Mouse (Mus musculus): Measurements from ENCODE around the gene Col4a1. TPM values are rescaled to one million over a fixed set of nuclear protein-coding genes. Genes with fewer than 3 reads are reported as not detected.

Col4a1 gene
- polyA plus RNA-seq, 1 experiment from 2014 or later, result 176 TPM

GRCm38 (mm10) chr8:11274415-11274814 is 38.2 kb downstream of the Col4a1 start:
- 81% methylated on average over 7 of the region's 7 CpGs for WGBS
- H3K9me3 ChIP-seq, result no peaks in the 10 kb centered on the region
- H3K27me3 ChIP-seq, result no peaks in the 10 kb centered on the region
- no peak overlapping the region for H3K4me3 ChIP-seq
- H3K36me3 ChIP-seq, result no peaks in the 10 kb centered on the region
- H3K27ac ChIP-seq (replicated peaks), result no peak overlapping the region
- ATAC-seq (ENCODE audit: low FRiP score, low read depth), result no peak
- no peak overlapping the region for H3K4me2 ChIP-seq (replicated peaks)
- H3K9ac ChIP-seq (replicated peaks), result no peak overlapping the region
- peaks cover 15% of the 10 kb centered on the region for H3K4me1 ChIP-seq

- Histone ChIP-seq H3K4me2 (replicated peaks) (no peak overlapping the region), H3K9me3 (no peaks in the 10 kb centered on the region), H3K4me1 (0 out of 2 replicates have a peak, but pooled peaks cover 8% of the 10 kb centered on the region), H3K4me3 (no peak overlapping the region), H3K27ac (replicated peaks) (no peak overlapping the region), H3K36me3 (no peaks in the 10 kb centered on the region), H3K9ac (replicated peaks) (no peak overlapping the region), H3K27me3 (no peaks in the 10 kb centered on the region)
- 90% methylated on average over 15 of the region's 15 CpGs for WGBS
- ATAC-seq (ENCODE audit: low FRiP score, low read depth), result no peak
Measured at GRCm38 (mm10) chr8:11273506-11274158, 39.0 kb downstream of the Col4a1 start.

GRCm38 (mm10) chr8:11272205-11272604 is 40.4 kb downstream of the Col4a1 start:
- no peak overlapping the region for H3K27ac ChIP-seq (replicated peaks)
- H3K4me2 ChIP-seq (replicated peaks), result no peak overlapping the region
- no peaks in the 10 kb centered on the region for H3K27me3 ChIP-seq
- 87% methylated on average over 6 of the region's 6 CpGs for WGBS
- no peak for ATAC-seq (ENCODE audit: low FRiP score, low read depth)
- no peaks in the 10 kb centered on the region for H3K4me1 ChIP-seq
- H3K36me3 ChIP-seq, result no peaks in the 10 kb centered on the region
- H3K9me3 ChIP-seq, result no peaks in the 10 kb centered on the region
- H3K9ac ChIP-seq (replicated peaks), result no peak overlapping the region
- H3K4me3 ChIP-seq, result no peak overlapping the region

GRCm38 (mm10) chr8:11270826-11271225 is 41.8 kb downstream of the Col4a1 start:
- 82% methylated on average over 6 of the region's 6 CpGs for WGBS
- Histone ChIP-seq H3K4me1 (no peaks in the 10 kb centered on the region), H3K9ac (replicated peaks) (no peak overlapping the region), H3K4me3 (no peak overlapping the region), H3K27ac (replicated peaks) (no peak overlapping the region), H3K4me2 (replicated peaks) (no peak overlapping the region), H3K36me3 (no peaks in the 10 kb centered on the region), H3K27me3 (no peaks in the 10 kb centered on the region), H3K9me3 (no peaks in the 10 kb centered on the region)
- ATAC-seq (ENCODE audit: low FRiP score, low read depth), result no peak

GRCm38 (mm10) chr8:11268753-11269152 is 43.9 kb downstream of the Col4a1 start:
- Histone ChIP-seq H3K9me3 (no peaks in the 10 kb centered on the region), H3K27me3 (no peaks in the 10 kb centered on the region), H3K9ac (replicated peaks) (no peak overlapping the region), H3K4me3 (no peak overlapping the region), H3K27ac (replicated peaks) (no peak overlapping the region), H3K4me1 (no peaks in the 10 kb centered on the region), H3K4me2 (replicated peaks) (no peak overlapping the region), H3K36me3 (no peaks in the 10 kb centered on the region)
- 88% methylated on average over 6 of the region's 6 CpGs for WGBS
- no peak for ATAC-seq (ENCODE audit: low FRiP score, low read depth)

- H3K4me3 ChIP-seq, result no peak overlapping the region
- H3K9me3 ChIP-seq, result no peaks in the 10 kb centered on the region
- no peaks in the 10 kb centered on the region for H3K4me1 ChIP-seq
- H3K27me3 ChIP-seq, result no peaks in the 10 kb centered on the region
- no peak for ATAC-seq (ENCODE audit: low FRiP score, low read depth)
- no peak overlapping the region for H3K27ac ChIP-seq (replicated peaks)
- no peak overlapping the region for H3K9ac ChIP-seq (replicated peaks)
- H3K36me3 ChIP-seq, result no peaks in the 10 kb centered on the region
- H3K4me2 ChIP-seq (replicated peaks), result no peak overlapping the region
- 94% methylated on average over 2 of the region's 2 CpGs for WGBS
Measured at GRCm38 (mm10) chr8:11266471-11266870, 46.2 kb downstream of the Col4a1 start.

GRCm38 (mm10) chr8:11265971-11266370 is 46.7 kb downstream of the Col4a1 start:
- Histone ChIP-seq H3K27me3 (no peaks in the 10 kb centered on the region), H3K9ac (replicated peaks) (no peak overlapping the region)
- WGBS, result 79% methylated on average over 3 of the region's 3 CpGs

GRCm38 (mm10) chr8:11263848-11264247 is 48.8 kb downstream of the Col4a1 start:
- WGBS, result 85% methylated on average over 6 of the region's 6 CpGs
- Histone ChIP-seq H3K4me2 (replicated peaks) (no peak overlapping the region), H3K4me3 (no peak overlapping the region), H3K9me3 (no peaks in the 10 kb centered on the region), H3K27ac (replicated peaks) (no peak overlapping the region), H3K27me3 (no peaks in the 10 kb centered on the region), H3K36me3 (no peaks in the 10 kb centered on the region), H3K4me1 (no peaks in the 10 kb centered on the region), H3K9ac (replicated peaks) (no peak overlapping the region)
- no peak for ATAC-seq (ENCODE audit: low FRiP score, low read depth)

More at GRCm38 (mm10) chr8:11265971-11266370, 46.7 kb downstream of the Col4a1 start:
- Histone ChIP-seq H3K36me3 (no peaks in the 10 kb centered on the region), H3K4me2 (replicated peaks) (no peak overlapping the region), H3K4me3 (no peak overlapping the region), H3K27ac (replicated peaks) (no peak overlapping the region), H3K4me1 (no peaks in the 10 kb centered on the region), H3K9me3 (no peaks in the 10 kb centered on the region)
- ATAC-seq (ENCODE audit: low FRiP score, low read depth), result no peak

- 89% methylated on average over 15 of the region's 15 CpGs for WGBS
- H3K4me1 ChIP-seq, result no peaks in the 10 kb centered on the region
- H3K27me3 ChIP-seq, result no peaks in the 10 kb centered on the region
- no peak overlapping the region for H3K27ac ChIP-seq (replicated peaks)
- no peak for ATAC-seq (ENCODE audit: low FRiP score, low read depth)
- H3K9ac ChIP-seq (replicated peaks), result no peak overlapping the region
- no peak overlapping the region for H3K4me2 ChIP-seq (replicated peaks)
- no peak overlapping the region for H3K4me3 ChIP-seq
- H3K36me3 ChIP-seq, result no peaks in the 10 kb centered on the region
- no peaks in the 10 kb centered on the region for H3K9me3 ChIP-seq
Measured at GRCm38 (mm10) chr8:11262031-11262735, 50.4 kb downstream of the Col4a1 start.

- Histone ChIP-seq H3K27ac (replicated peaks) (no peak overlapping the region), H3K9me3 (no peaks in the 10 kb centered on the region), H3K4me1 (no peaks in the 10 kb centered on the region), H3K27me3 (no peaks in the 10 kb centered on the region), H3K4me3 (no peak overlapping the region), H3K36me3 (no peaks in the 10 kb centered on the region), H3K4me2 (replicated peaks) (no peak overlapping the region), H3K9ac (replicated peaks) (no peak overlapping the region)
- WGBS, result 48% methylated on average over 10 of the region's 10 CpGs
- ATAC-seq (ENCODE audit: low FRiP score, low read depth), result no peak
Measured at GRCm38 (mm10) chr8:11259832-11260615, 52.6 kb downstream of the Col4a1 start.

- Histone ChIP-seq H3K36me3 (no peaks in the 10 kb centered on the region), H3K4me2 (replicated peaks) (no peak overlapping the region), H3K4me3 (no peak overlapping the region), H3K27me3 (no peaks in the 10 kb centered on the region), H3K27ac (replicated peaks) (no peak overlapping the region), H3K9me3 (no peaks in the 10 kb centered on the region), H3K4me1 (no peaks in the 10 kb centered on the region), H3K9ac (replicated peaks) (no peak overlapping the region)
- no peak for ATAC-seq (ENCODE audit: low FRiP score, low read depth)
- WGBS, result 79% methylated on average over 2 of the region's 2 CpGs
Measured at GRCm38 (mm10) chr8:11258517-11259136, 54.0 kb downstream of the Col4a1 start.

Data from midbrain, embryonic 12.5 days (tissue).